Mouse (Mus musculus) thymus, adult 2 months (tissue): ENCODE measurements at regions not wholly inside any gene's neighbourhood (a gene's known extent, or its start where the extent isn't known, plus 50 kb on each side); places are given as distances from the start of the nearest gene placed in this dataset.

Source experiments
- DNase-seq: peaks from one replicate; pipeline ENCODE4 v3.0.0; 2021
- H3K27ac ChIP-seq: fragments of 200-500 bp; 2 replicates; pipeline ENCODE4 v1.5.1; 2012; ENCODE audit warnings: low read length, control low read depth; ENCODE audit not compliant: control insufficient read depth, insufficient read depth
- H3K27me3 ChIP-seq: fragments of 200-500 bp; 2 replicates; pipeline ENCODE4 v1.6.1; 2012; ENCODE audit warnings: mild to moderate bottlenecking, low read length, moderate library complexity, mixed read lengths; ENCODE audit not compliant: control insufficient read depth, insufficient read depth
- H3K36me3 ChIP-seq: fragments of 200-500 bp; 2 replicates; pipeline ENCODE4 v1.6.1; 2012; ENCODE audit warnings: mild to moderate bottlenecking, low read length, moderate library complexity; ENCODE audit not compliant: control insufficient read depth, insufficient read depth
- H3K4me1 ChIP-seq: fragments of 200-500 bp; replicated peaks from 2 replicates; pipeline ENCODE4 v1.6.1; 2012; ENCODE audit warnings: low read length; ENCODE audit not compliant: control insufficient read depth, insufficient read depth
- H3K4me3 ChIP-seq: fragments of 200-500 bp; 2 replicates; pipeline ENCODE4 v1.5.1; 2012; ENCODE audit warnings: mild to moderate bottlenecking, low read length, control low read depth, moderate library complexity; ENCODE audit not compliant: control insufficient read depth, insufficient read depth
- CTCF ChIP-seq: fragments of 200-500 bp; IDR thresholded peaks from 2 replicates; pipeline ENCODE4 v1.5.1; 2012; ENCODE audit warnings: mild to moderate bottlenecking, control low read depth, low read length, moderate library complexity, borderline replicate concordance; ENCODE audit not compliant: control insufficient read depth, poor library complexity, insufficient read depth; ENCODE audit errors: extremely low read depth
- POLR2A ChIP-seq: fragments of 200-500 bp; IDR thresholded peaks from 2 replicates; pipeline ENCODE4 v1.6.1; 2012; ENCODE audit warnings: mild to moderate bottlenecking, low read length, control low read depth, moderate library complexity; ENCODE audit not compliant: control insufficient read depth, poor library complexity, insufficient read depth; ENCODE audit errors: extremely low read depth
- WGBS: fragments of 180-500 bp; shearing (Covaris S2); methylation state at CpG from one replicate; pipeline ENCODE4 v1.1.7; 2018; 5-methylcytosine and 5-hydroxymethylcytosine counted together

DNA sequence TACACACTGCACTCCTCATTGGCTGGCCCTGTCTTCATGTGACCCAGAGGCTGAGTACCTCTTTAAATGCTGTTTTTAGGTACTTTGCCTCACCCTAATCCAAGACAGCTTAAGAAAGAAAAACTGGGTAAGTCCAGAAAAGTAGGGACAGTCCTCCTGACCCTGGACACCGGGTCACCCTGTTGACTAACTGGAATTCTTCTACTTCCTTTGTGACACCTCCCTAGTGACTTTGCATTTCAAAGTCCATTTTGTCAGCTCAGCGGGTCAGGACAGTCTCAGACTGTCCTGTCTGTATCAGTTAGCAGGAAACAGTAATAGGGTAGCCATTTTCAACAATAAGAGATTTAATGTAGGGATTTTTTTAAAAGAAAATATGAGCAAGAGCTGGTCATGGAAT, 180.8 kb downstream of the Rplp1 start:
- 87% methylated on average over 2 of the region's 2 CpGs for whole genome bisulfite sequencing

GRCm38 (mm10) chr9:61732747-61733146, 181.6 kb downstream of the Rplp1 start:
- 90% methylated on average over 4 of the region's 4 CpGs for whole genome bisulfite sequencing
- Histone ChIP-seq H3K27me3 (no peaks in the 10 kb centered on the region), H3K4me3 (no peak overlapping the region), H3K36me3 (no peaks in the 10 kb centered on the region), H3K4me1 (no peaks in the 10 kb centered on the region), H3K27ac (no peak overlapping the region)
- no peak for DNase-seq
- TF ChIP-seq CTCF (no peak), POLR2A (no peak)

More for the DNA sequence above, 180.8 kb downstream of the Rplp1 start:
- TF ChIP-seq CTCF (no peak), POLR2A (no peak)
- H3K4me1 ChIP-seq, result no peaks in the 10 kb centered on the region
- H3K4me3 ChIP-seq, result no peak overlapping the region
- no peaks in the 10 kb centered on the region for H3K36me3 ChIP-seq
- no peaks in the 10 kb centered on the region for H3K27me3 ChIP-seq
- DNase-seq, result no peak
- no peak overlapping the region for H3K27ac ChIP-seq

GRCm38 (mm10) chr9:61728115-61728514, 186.2 kb downstream of the Rplp1 start:
- Histone ChIP-seq H3K36me3 (no peaks in the 10 kb centered on the region), H3K27ac (no peak overlapping the region), H3K4me1 (0 out of 2 replicates have a peak, but pooled peaks cover 2% of the 10 kb centered on the region), H3K27me3 (no peaks in the 10 kb centered on the region), H3K4me3 (no peak overlapping the region)
- 93% methylated on average over 4 of the region's 4 CpGs for WGBS
- no peak for DNase-seq
- TF ChIP-seq CTCF, result no peak
- no peak for TF ChIP-seq POLR2A

GRCm38 (mm10) chr9:61727651-61728050, 186.7 kb downstream of the Rplp1 start:
- 0 out of 2 replicates have a peak, but pooled peaks cover 2% of the 10 kb centered on the region for H3K4me1 ChIP-seq

DNA sequence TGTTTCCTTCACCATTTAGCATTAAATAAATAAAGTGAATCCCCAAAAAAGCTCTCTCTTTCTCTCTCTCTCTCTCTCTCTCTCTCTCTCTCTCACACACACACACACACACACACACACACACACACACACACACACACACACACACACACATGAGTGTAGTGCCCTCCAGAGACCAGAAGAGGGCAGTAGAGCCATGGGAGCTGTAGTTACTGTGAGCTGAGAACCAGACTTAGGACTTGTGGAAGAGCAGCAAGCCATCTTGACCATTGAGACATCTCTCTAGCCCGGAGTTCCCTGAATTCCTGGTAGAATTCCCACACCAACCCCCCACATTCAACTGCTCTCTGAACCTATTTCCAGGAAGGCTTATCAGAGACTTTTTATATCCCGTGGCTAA, 190.3 kb downstream of the Rplp1 start:
- Histone ChIP-seq H3K27me3 (no peaks in the 10 kb centered on the region), H3K4me3 (no peak overlapping the region), H3K36me3 (no peaks in the 10 kb centered on the region), H3K27ac (no peak overlapping the region), H3K4me1 (peaks cover 11% of the 10 kb centered on the region)
- no peak for DNase-seq
- TF ChIP-seq POLR2A, result no peak
- no peak for TF ChIP-seq CTCF
- WGBS, result 96% methylated on average over 2 of the region's 2 CpGs

More at GRCm38 (mm10) chr9:61727651-61728050, 186.7 kb downstream of the Rplp1 start:
- DNase-seq, result no peak
- WGBS, result 97% methylated on average over 10 of the region's 10 CpGs
- H3K4me3 ChIP-seq, result no peak overlapping the region
- H3K36me3 ChIP-seq, result no peaks in the 10 kb centered on the region
- no peak for TF ChIP-seq POLR2A
- TF ChIP-seq CTCF, result no peak
- no peak overlapping the region for H3K27ac ChIP-seq
- no peaks in the 10 kb centered on the region for H3K27me3 ChIP-seq

DNA sequence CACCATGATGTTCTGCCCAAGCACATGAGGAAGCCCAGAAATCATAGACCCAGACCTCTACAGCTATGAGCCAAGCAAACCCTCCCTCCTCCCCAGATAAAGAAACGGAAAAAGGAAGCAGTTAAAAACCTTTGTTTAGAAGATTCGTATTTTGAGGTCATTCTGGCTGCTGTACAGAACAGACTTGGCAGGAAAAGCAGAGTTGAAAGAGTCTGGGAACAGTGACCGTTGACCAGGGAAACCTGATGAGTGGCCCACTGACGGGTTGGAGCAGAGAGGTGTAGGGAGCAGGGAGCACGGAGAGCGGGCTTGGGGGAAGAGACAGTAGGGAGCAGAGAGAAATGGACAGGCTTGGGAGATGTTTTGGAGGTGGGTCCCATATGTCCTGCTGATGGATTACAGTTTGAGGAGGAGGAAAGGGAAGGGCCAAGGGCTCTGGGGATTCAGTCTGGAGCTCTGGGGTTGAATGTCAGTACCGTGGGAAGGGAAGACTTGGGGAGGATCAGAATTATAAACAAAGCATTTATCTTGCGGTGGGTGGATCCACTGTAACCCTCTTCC, 191.2 kb downstream of the Rplp1 start:
- TF ChIP-seq POLR2A (no peak), CTCF (no peak)
- whole genome bisulfite sequencing, result 58% methylated on average over 8 of the region's 8 CpGs
- Histone ChIP-seq H3K4me3 (no peak overlapping the region), H3K27me3 (no peaks in the 10 kb centered on the region), H3K27ac (no peak overlapping the region), H3K4me1 (peaks cover 11% of the 10 kb centered on the region), H3K36me3 (no peaks in the 10 kb centered on the region)
- no peak for DNase-seq

DNA sequence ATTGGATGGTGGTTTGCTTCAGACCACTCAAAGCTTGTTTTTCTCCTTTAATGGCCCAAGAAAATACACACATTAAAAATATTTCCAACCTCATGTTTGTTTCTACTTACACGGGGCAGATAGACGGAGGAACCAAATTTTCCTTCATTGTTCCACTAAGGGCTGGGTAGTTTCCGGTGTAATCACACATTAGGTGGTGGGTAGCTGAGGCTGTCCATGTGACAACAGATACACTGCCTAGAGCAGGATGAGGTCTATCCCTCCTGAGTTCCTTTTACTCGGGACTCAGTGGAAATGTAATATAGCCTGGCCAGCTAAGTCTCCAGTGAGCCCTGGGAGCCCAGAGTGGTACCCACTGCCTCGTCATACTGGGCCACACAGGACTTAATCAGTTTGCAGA, 192.5 kb downstream of the Rplp1 start:
- 90% methylated on average over 5 of the region's 5 CpGs for WGBS
- TF ChIP-seq POLR2A (no peak), CTCF (no peak)
- H3K27me3 ChIP-seq, result no peaks in the 10 kb centered on the region
- no peak overlapping the region for H3K27ac ChIP-seq
- DNase-seq, result no peak
- peaks cover 11% of the 10 kb centered on the region for H3K4me1 ChIP-seq
- H3K4me3 ChIP-seq, result no peak overlapping the region
- H3K36me3 ChIP-seq, result no peaks in the 10 kb centered on the region
